ENCODE assay signal across 8 mouse cellular contexts in genomic region chr11:121041212-121041611, GRCm38 (mm10). TPM values are rescaled to one million over a fixed set of nuclear protein-coding genes. Genes with fewer than 3 reads are reported as not detected.
DNase-seq lines count a peak whose midpoint lies in the region; ATAC-seq and TF ChIP-seq lines count a peak whose summit lies in the region.

No protein-coding gene starts in this region.

- H3K4me2 ChIP-seq in kidney, postnatal 0 days (ENCODE audit: low read length): no peak overlapping the region
- no peak overlapping the region for H3K4me2 ChIP-seq in liver, embryonic 15.5 days

- no peak overlapping the region for H3K4me3 ChIP-seq in C2C12 (ENCODE audit: insufficient read depth, poor library complexity, severe bottlenecking)
- H3K4me3 ChIP-seq in kidney, postnatal 0 days (replicated peaks; ENCODE audit: low read depth, low read length): no peak overlapping the region
- no peak overlapping the region for H3K4me3 ChIP-seq in liver, embryonic 15.5 days (replicated peaks)

- no peaks in the 10 kb centered on the region for H3K4me1 ChIP-seq in kidney, postnatal 0 days (replicated peaks; ENCODE audit: insufficient read depth, low read length)
- no peaks in the 10 kb centered on the region; the same call in 1 of the 2 replicates for H3K4me1 ChIP-seq in liver, embryonic 15.5 days (replicated peaks)

- H3K27ac ChIP-seq in kidney, postnatal 0 days: no peak overlapping the region
- no peak overlapping the region for H3K27ac ChIP-seq in liver, embryonic 15.5 days (replicated peaks)

- H3K9me3 ChIP-seq in kidney, postnatal 0 days (replicated peaks; ENCODE audit: low read length): no peaks in the 10 kb centered on the region
- no peaks in the 10 kb centered on the region for H3K9me3 ChIP-seq in liver, embryonic 15.5 days (replicated peaks)

- DNase-seq in adipocyte (ENCODE audit: low spot score): peak; percentile 90
- peak; percentile 73 for DNase-seq in gastrocnemius, postnatal 25 days
- DNase-seq in kidney, postnatal 0 days (ENCODE audit: low spot score): peak; percentile 90
- DNase-seq in retina, embryonic 14.5 days (ENCODE audit: low spot score): peak; percentile 92
- peak; percentile 81 for DNase-seq in thymus, postnatal 25 days

- ATAC-seq in common myeloid progenitor, adult 5-6 weeks (replicated peaks; ENCODE audit: low read depth, poor library complexity, severe bottlenecking): peak; percentile 73
- peak; percentile 57; the same call in 1 of the 2 replicates for ATAC-seq in kidney, postnatal 0 days (replicated peaks; ENCODE audit: low FRiP score, low read depth)
- peak; percentile 34; the same call in 1 of the 2 replicates for ATAC-seq in liver, embryonic 15.5 days (ENCODE audit: insufficient read depth)

- H3K79me2 ChIP-seq in C2C12 (ENCODE audit: control insufficient read depth, insufficient read depth): no peaks in the 10 kb centered on the region

- H3K36me3 ChIP-seq in C2C12 (ENCODE audit: control insufficient read depth, insufficient read depth): no peaks in the 10 kb centered on the region
- H3K36me3 ChIP-seq in kidney, postnatal 0 days (ENCODE audit: insufficient read depth, low read length): no peaks in the 10 kb centered on the region
- no peaks in the 10 kb centered on the region for H3K36me3 ChIP-seq in liver, embryonic 15.5 days (replicated peaks)

- no peak overlapping the region for H3K9ac ChIP-seq in kidney, postnatal 0 days (ENCODE audit: low read depth, low read length)
- no peak overlapping the region for H3K9ac ChIP-seq in liver, embryonic 15.5 days

- H3ac ChIP-seq in C2C12 (ENCODE audit: control insufficient read depth, insufficient read length, low read depth): no peak overlapping the region

- no peaks in the 10 kb centered on the region for H3K79me3 ChIP-seq in C2C12 (ENCODE audit: low read depth)

- peak; percentile 61 for TF ChIP-seq CTCF in C2C12 (IDR thresholded peaks at IDR 0.05; ENCODE audit: control insufficient read depth, insufficient read depth, insufficient read length)
- peak; percentile 88 for TF ChIP-seq CTCF in kidney, postnatal 0 days (IDR thresholded peaks at IDR 0.05; ENCODE audit: low read depth)

- 3% methylated on average over 4 of the region's 4 CpGs for WGBS in kidney, postnatal 0 days
- 1% methylated on average over 4 of the region's 4 CpGs for WGBS in liver, embryonic 15.5 days (ENCODE audit: insufficient replicate concordance)

- H3K27me3 ChIP-seq in C2C12 (ENCODE audit: control insufficient read depth, insufficient read depth, insufficient read length): peaks cover 25% of the 10 kb centered on the region
- no peaks in the 10 kb centered on the region for H3K27me3 ChIP-seq in kidney, postnatal 0 days (ENCODE audit: insufficient read depth, low read length)
- peaks cover 13% of the 10 kb centered on the region for H3K27me3 ChIP-seq in liver, embryonic 15.5 days

TF ChIP-seq in C2C12, 6 proteins besides CTCF, POLR2A, EP300 and RAD21:
- TF ChIP-seq MYOD1 (IDR thresholded peaks at IDR 0.05; ENCODE audit: control insufficient read depth, insufficient read length, low read depth) (peak; percentile 64), MAX (IDR thresholded peaks at IDR 0.05) (no peak)
TF ChIP-seq in C2C12: peak in this region for 1.

RNA-seq across cellular contexts. Expression of gene Cd7, which starts 2.0 kb away (rescaled TPM):
- not detected for polyA plus RNA-seq in C2C12 (2012; fragmentation: generic; extraction: Trizol)
- total RNA-seq in common myeloid progenitor, adult 5-6 weeks (2017): 1.1 and 3.1 TPM in 2 replicates
- total RNA-seq in gastrocnemius, postnatal 25 days (2021): not detected
- polyA plus RNA-seq in kidney, postnatal 0 days (2015; fragmentation: Nextera tagmentation; extraction: Ambion mirVana): 0.16 and 0.23 TPM in 2 replicates
- 0.70 and 0.97 TPM in 2 replicates for polyA plus RNA-seq in liver, embryonic 15.5 days (2015; fragmentation: Nextera tagmentation; extraction: Ambion mirVana)

RNA-seq across cellular contexts. Expression of gene Sectm1b, which starts 22.2 kb away (rescaled TPM):
- not detected for polyA plus RNA-seq in C2C12 (2012; fragmentation: generic; extraction: Trizol)
- total RNA-seq in common myeloid progenitor, adult 5-6 weeks (2017): not detected in 2 replicates
- total RNA-seq in gastrocnemius, postnatal 25 days (2021): not detected
- 2.0 and 2.4 TPM in 2 replicates for polyA plus RNA-seq in kidney, postnatal 0 days (2015; fragmentation: Nextera tagmentation; extraction: Ambion mirVana)
- 0.08 and 0.23 TPM in 2 replicates for polyA plus RNA-seq in liver, embryonic 15.5 days (2015; fragmentation: Nextera tagmentation; extraction: Ambion mirVana)

RNA-seq across cellular contexts. Expression of gene Sectm1a, which starts 39.8 kb away (rescaled TPM):
- not detected for polyA plus RNA-seq in C2C12 (2012; fragmentation: generic; extraction: Trizol)
- not detected in 2 replicates for total RNA-seq in common myeloid progenitor, adult 5-6 weeks (2017)
- total RNA-seq in gastrocnemius, postnatal 25 days (2021): not detected
- polyA plus RNA-seq in kidney, postnatal 0 days (2015; fragmentation: Nextera tagmentation; extraction: Ambion mirVana): 0.63 and 0.73 TPM in 2 replicates
- 0.68 and 1.7 TPM in 2 replicates for polyA plus RNA-seq in liver, embryonic 15.5 days (2015; fragmentation: Nextera tagmentation; extraction: Ambion mirVana)

RNA-seq across cellular contexts. Expression of gene Csnk1d, which starts 50.1 kb away (rescaled TPM):
- polyA plus RNA-seq in C2C12 (2012; fragmentation: generic; extraction: Trizol): 79.2 TPM
- total RNA-seq in common myeloid progenitor, adult 5-6 weeks (2017): 65.0 and 84.8 TPM in 2 replicates
- 10 to 100 TPM; 45.8 to 52.6 TPM for total RNA-seq in gastrocnemius, postnatal 25 days (2021)
- polyA plus RNA-seq in kidney, postnatal 0 days (2015; fragmentation: Nextera tagmentation; extraction: Ambion mirVana): 102 and 106 TPM in 2 replicates
- 36.1 and 38.5 TPM in 2 replicates for polyA plus RNA-seq in liver, embryonic 15.5 days (2015; fragmentation: Nextera tagmentation; extraction: Ambion mirVana)
